Comparison of ENCODE assay signal across 9 mouse cellular contexts in the genomic region with DNA sequence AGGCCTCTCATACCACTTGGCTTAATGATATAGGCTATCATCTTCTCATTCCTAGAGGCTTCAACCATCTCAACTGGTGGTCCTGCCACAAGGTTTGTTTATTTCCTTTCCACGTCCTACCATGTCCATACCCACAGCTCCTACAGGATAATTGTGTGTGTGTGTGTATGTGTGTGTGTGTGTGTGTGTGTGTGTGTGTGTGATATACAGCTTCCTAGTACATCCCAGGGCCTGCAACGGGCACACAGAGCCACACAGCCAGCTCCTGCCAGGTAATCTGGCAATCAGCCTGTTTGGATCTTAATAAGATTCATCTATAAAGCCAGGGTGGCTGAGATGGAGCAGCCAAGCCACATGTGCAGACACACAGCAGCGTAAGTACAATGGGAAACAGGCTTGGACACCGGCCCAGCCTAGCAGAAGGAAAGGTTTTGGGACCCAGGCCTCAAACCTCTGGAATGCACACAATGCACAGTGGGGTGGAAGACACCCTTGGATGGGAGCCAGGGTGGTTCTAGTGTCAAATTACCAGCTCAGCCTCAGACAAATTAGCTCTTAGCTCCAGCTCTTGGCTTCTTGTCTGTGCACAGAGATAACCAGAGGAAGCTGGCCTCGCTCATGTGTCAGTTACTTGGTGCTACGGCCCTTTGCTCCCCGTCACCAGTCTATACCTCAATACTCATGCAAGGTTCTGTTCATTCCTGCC. TPM values are rescaled to one million over a fixed set of nuclear protein-coding genes. Genes with fewer than 3 reads are reported as not detected.
DNase-seq lines count a peak whose midpoint lies in the region; ATAC-seq lines count a peak whose summit lies in the region.
"Had no signal": no experiment of that assay in that cellular context is flagged by ENCODE, and none has a peak within 500 bp of the region (broad histone marks: within the 10 kb centered on the region; RNA-seq: fewer than 3 reads in every experiment).

No protein-coding gene starts in this region.

- ATAC-seq in intestine, embryonic 16.5 days = peak; percentile 77
- ATAC-seq in frontal cortex, adult (ENCODE audit: low TSS enrichment) = no peak
- ATAC-seq in megakaryocyte progenitor cell, adult 5-6 weeks (replicated peaks; ENCODE audit: poor library complexity) = no peak

- H3K4me1 ChIP-seq in intestine, embryonic 16.5 days (ENCODE audit: control insufficient read depth, insufficient read depth, low read length) = no peaks in the 10 kb centered on the region

- peak; percentile 90 for DNase-seq in heart, adult 11 months
- DNase-seq in heart, adult 8-10 months (ENCODE audit: low spot score) = no peak
- peak; percentile 74 for DNase-seq in NIH3T3 (ENCODE audit: low read depth)
- peak; percentile 23 for DNase-seq in embryo, embryonic 10.5 days (ENCODE audit: low spot score)
- peak; percentile 52 for DNase-seq in mesoderm, embryonic 11.5 days (ENCODE audit: low read depth, low spot score)

- H3K9ac ChIP-seq in intestine, embryonic 16.5 days (ENCODE audit: low read depth, low read length) = no peak overlapping the region

- H3K9me3 ChIP-seq in intestine, embryonic 16.5 days (ENCODE audit: control insufficient read depth, low read length) = no peaks in the 10 kb centered on the region
- H3K9me3 ChIP-seq: G1E had no signal

- H3K36me3 ChIP-seq in intestine, embryonic 16.5 days (ENCODE audit: control insufficient read depth, insufficient read depth, low read length) = no peaks in the 10 kb centered on the region
- H3K36me3 ChIP-seq: G1E had no signal

- no peak overlapping the region for H3K4me2 ChIP-seq in intestine, embryonic 16.5 days (ENCODE audit: low read depth, low read length)

- H3K27me3 ChIP-seq in intestine, embryonic 16.5 days (replicated peaks; ENCODE audit: control insufficient read depth, insufficient read depth, low read length) = no peaks in the 10 kb centered on the region

- no peak overlapping the region for H3K27ac ChIP-seq in intestine, embryonic 16.5 days (ENCODE audit: low read length)

- 51% methylated on average over 7 of the region's 7 CpGs for WGBS in intestine, embryonic 16.5 days

- H3K4me3 ChIP-seq in intestine, embryonic 16.5 days (ENCODE audit: low read length) = no peak overlapping the region

RNA-seq across cellular contexts. Expression of a gene that starts 45.0 kb away (rescaled TPM):
- 1 to 10 TPM in 1 of 4 experiments, under 1 TPM in 3; 0.26 to 1.2 (median 0.78) TPM for total RNA-seq in heart, adult 8-10 months (2022)
- polyA plus RNA-seq in intestine, embryonic 16.5 days (2015; fragmentation: Nextera tagmentation; extraction: Ambion mirVana) = 0.50 and 0.61 TPM in 2 replicates
- not detected in 2 replicates for total RNA-seq in megakaryocyte progenitor cell, adult 5-6 weeks (2015)
- total RNA-seq in megakaryocyte progenitor cell, adult 5-6 weeks (2017) = not detected in 2 replicates
- polyA plus RNA-seq: G1E had no signal
